Comparison of ENCODE assay signal across 8 mouse cellular contexts in the genomic region with DNA sequence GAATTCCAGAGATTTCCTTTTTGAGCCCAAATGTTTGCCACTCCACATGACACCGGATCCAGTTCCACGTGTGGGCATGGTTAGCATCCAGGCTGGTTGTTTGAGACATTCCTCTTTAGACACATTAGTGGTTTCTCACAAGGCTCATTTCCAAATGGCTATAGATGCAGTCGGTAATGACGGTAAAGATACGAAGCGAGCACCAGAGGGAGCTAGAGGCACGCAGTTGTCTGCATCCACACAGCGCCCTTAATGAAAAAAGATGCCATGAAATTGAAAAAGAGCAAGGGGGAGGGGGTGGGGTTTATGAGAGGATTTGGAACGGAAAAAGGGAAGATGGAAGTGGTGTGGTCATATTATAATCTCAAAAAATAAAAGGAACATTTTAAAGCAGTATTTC. TPM values are rescaled to one million over a fixed set of nuclear protein-coding genes. Genes with fewer than 3 reads are reported as not detected.
DNase-seq lines count a peak whose midpoint lies in the region; ATAC-seq and TF ChIP-seq lines count a peak whose summit lies in the region.

No protein-coding gene starts in this region.

- peak; percentile 41 for DNase-seq in CH12.LX (ENCODE audit: extremely low read depth)
- DNase-seq in adrenal gland, postnatal 10 days, result peak; percentile 74
- DNase-seq in embryonic facial prominence, embryonic 10.5 days (ENCODE audit: low spot score), result peak; percentile 65
- peak; percentile 74 to 78 for DNase-seq in heart, postnatal 10 days
- DNase-seq in kidney, postnatal 14 days, result peak; percentile 82
- peak; percentile 93 for DNase-seq in lung, embryonic 14.5 days
- peak; percentile 39 for DNase-seq in yolk sac, embryonic 10.5 days (ENCODE audit: low spot score)

- no peak for TF ChIP-seq EP300 in CH12.LX (IDR thresholded peaks at IDR 0.05; ENCODE audit: low read length)

- ATAC-seq in lung, embryonic 14.5 days (ENCODE audit: insufficient read depth), result peak; percentile 80; the same call in 1 of the 2 replicates

- H3K27ac ChIP-seq in CH12.LX (ENCODE audit: insufficient read depth, low read depth), result no peak overlapping the region
- no peak overlapping the region for H3K27ac ChIP-seq in embryonic facial prominence, embryonic 10.5 days (replicated peaks)
- H3K27ac ChIP-seq in lung, embryonic 14.5 days (ENCODE audit: low read depth), result no peak overlapping the region
- no peak overlapping the region for H3K27ac ChIP-seq in olfactory bulb, adult 2 months (ENCODE audit: insufficient read depth, low read depth, low read length)

- in situ Hi-C loops in CH12.LX (cut with MboI; ENCODE audit: low pct_ligation_motif_present, low pct_unique_long_range_greater_than_20kb, low sequenced_read_pairs), result no loop called here

- H3K27me3 ChIP-seq in CH12.LX (replicated peaks), result no peaks in the 10 kb centered on the region
- H3K27me3 ChIP-seq in embryonic facial prominence, embryonic 10.5 days (replicated peaks; ENCODE audit: low read depth, poor library complexity, severe bottlenecking), result no peaks in the 10 kb centered on the region
- no peaks in the 10 kb centered on the region for H3K27me3 ChIP-seq in lung, embryonic 14.5 days (ENCODE audit: insufficient read depth, low read length)

- H3K9ac ChIP-seq in CH12.LX (ENCODE audit: insufficient read depth, low read depth), result no peak overlapping the region
- no peak overlapping the region for H3K9ac ChIP-seq in lung, embryonic 14.5 days

- no peaks in the 10 kb centered on the region for H3K36me3 ChIP-seq in CH12.LX (replicated peaks in 1 of 2; ENCODE audit: control insufficient read depth in 1 of 2, insufficient read depth in 1 of 2, low read length in 1 of 2)
- no peaks in the 10 kb centered on the region for H3K36me3 ChIP-seq in embryonic facial prominence, embryonic 10.5 days (replicated peaks)
- no peaks in the 10 kb centered on the region for H3K36me3 ChIP-seq in lung, embryonic 14.5 days (ENCODE audit: insufficient read depth)

- TF ChIP-seq CTCF in CH12.LX (conservative IDR thresholded peaks at IDR 0.05 in 1 of 2, IDR thresholded peaks at IDR 0.05 in 1 of 2; ENCODE audit: low read depth in 2 of 2, low read length in 2 of 2), result peak in 1 of 2 experiments; percentile 33; a peak in 2 of 4 replicates
- TF ChIP-seq CTCF in lung, embryonic 14.5 days (IDR thresholded peaks at IDR 0.05; ENCODE audit: low read depth), result peak; percentile 77
- TF ChIP-seq CTCF in olfactory bulb, adult 2 months (IDR thresholded peaks at IDR 0.05; ENCODE audit: insufficient read depth, low read depth, low read length), result peak; percentile 35; the same call in 1 of the 2 replicates

- 5% methylated on average over 9 of the region's 9 CpGs for WGBS in embryonic facial prominence, embryonic 10.5 days
- 2% methylated on average over 9 of the region's 9 CpGs for WGBS in lung, embryonic 14.5 days
- WGBS in olfactory bulb, adult 2 months, result under 1% methylated on average over 9 of the region's 9 CpGs

- no peak overlapping the region for H3K4me2 ChIP-seq in CH12.LX (ENCODE audit: insufficient read depth, low read depth, poor library complexity, severe bottlenecking)
- no peak overlapping the region for H3K4me2 ChIP-seq in lung, embryonic 14.5 days

- peak; percentile 36 for TF ChIP-seq RAD21 in CH12.LX (IDR thresholded peaks at IDR 0.05; ENCODE audit: low read depth, low read length)

- no peaks in the 10 kb centered on the region for H3K79me2 ChIP-seq in CH12.LX (replicated peaks; ENCODE audit: control insufficient read depth, extremely low read depth, insufficient read depth, poor library complexity, severe bottlenecking)

- dilution Hi-C loops in CH12.LX (cut with MboI; ENCODE audit: extremely low pct_ligation_motif_present, extremely low pct_unique_long_range_greater_than_20kb, low sequenced_read_pairs), result no loop called here

- no peak overlapping the region for H3K4me3 ChIP-seq in CH12.LX (replicated peaks in 1 of 3; ENCODE audit: low read depth in 2 of 3, low read length in 2 of 3, poor library complexity in 1 of 3)
- H3K4me3 ChIP-seq in embryonic facial prominence, embryonic 10.5 days, result no peak overlapping the region
- no peak overlapping the region for H3K4me3 ChIP-seq in lung, embryonic 14.5 days (ENCODE audit: low read depth, low read length)
- no peak overlapping the region for H3K4me3 ChIP-seq in olfactory bulb, adult 2 months (ENCODE audit: insufficient read depth, low read depth, low read length)

- intact Hi-C loops in heart, postnatal 10 days (cut with DNase I), result loop anchor here (2.0 to 10.0 kb wide), 4 partner anchors 64 to 496 kb away; a partner anchor contains a TSS

- no peaks in the 10 kb centered on the region for H3K4me1 ChIP-seq in CH12.LX (ENCODE audit: control insufficient read depth in 1 of 2, insufficient read depth in 2 of 2)
- 0 out of 2 replicates have a peak, but pooled peaks cover 3% of the 10 kb centered on the region for H3K4me1 ChIP-seq in embryonic facial prominence, embryonic 10.5 days
- no peaks in the 10 kb centered on the region for H3K4me1 ChIP-seq in lung, embryonic 14.5 days (ENCODE audit: insufficient read depth)
- no peaks in the 10 kb centered on the region for H3K4me1 ChIP-seq in olfactory bulb, adult 2 months (ENCODE audit: control insufficient read depth, insufficient read depth, low read length)

- no peak for TF ChIP-seq POLR2A in CH12.LX (IDR thresholded peaks at IDR 0.05; ENCODE audit: low read depth, low read length)
- TF ChIP-seq POLR2A in olfactory bulb, adult 2 months (IDR thresholded peaks at IDR 0.05; ENCODE audit: insufficient read depth, low read depth, low read length), result no peak

- H3K9me3 ChIP-seq in CH12.LX (replicated peaks; ENCODE audit: low read length), result peaks cover 33% of the 10 kb centered on the region
- no peaks in the 10 kb centered on the region for H3K9me3 ChIP-seq in embryonic facial prominence, embryonic 10.5 days
- no peaks in the 10 kb centered on the region for H3K9me3 ChIP-seq in lung, embryonic 14.5 days (ENCODE audit: low read depth, low read length)

TF ChIP-seq in CH12.LX, 34 proteins besides CTCF, POLR2A, EP300 and RAD21:
- TF ChIP-seq JUND (conservative IDR thresholded peaks at IDR 0.05; ENCODE audit: low read depth, low read length) (no peak), SIN3A (IDR thresholded peaks at IDR 0.05; ENCODE audit: low read length) (no peak), BHLHE40 (IDR thresholded peaks at IDR 0.05; ENCODE audit: low read depth, low read length) (no peak), KAT2A (IDR thresholded peaks at IDR 0.05; ENCODE audit: insufficient replicate concordance, low read length) (no peak), PAX5 (IDR thresholded peaks at IDR 0.05; ENCODE audit: low read length) (no peak), USF2 (conservative IDR thresholded peaks at IDR 0.05; ENCODE audit: low read depth, low read length) (no peak)

RNA-seq across cellular contexts. Expression of a gene that starts 50.3 kb away (rescaled TPM):
- total RNA-seq in CH12.LX (2012; rRNA removed), result 0.34 and 0.50 TPM in 2 replicates
- 0.34 and 0.97 TPM in 2 replicates for total RNA-seq in CH12.LX (2014; rRNA removed)
- polyA plus RNA-seq in CH12.LX (2012; ENCODE audit: insufficient read length, low read depth), result 0.78 and 0.80 TPM in 2 replicates
- total RNA-seq in adrenal gland, postnatal 10 days (2021), result 10 to 100 TPM; 36.2 to 46.9 TPM
- 5.6 and 7.4 TPM in 2 replicates for polyA plus RNA-seq in embryonic facial prominence, embryonic 10.5 days (2016; fragmentation: Nextera tagmentation; extraction: Ambion mirVana)
- total RNA-seq in heart, postnatal 10 days (2021), result 100 to 1,000 TPM; 153 to 196 TPM
- polyA plus RNA-seq in lung, embryonic 14.5 days (2014; fragmentation: Nextera tagmentation; extraction: Ambion mirVana), result 5.5 and 5.7 TPM in 2 replicates
- not detected in 2 replicates for polyA plus RNA-seq in olfactory bulb, adult 2 months (2012; ENCODE audit: insufficient read depth, insufficient read length, low replicate concordance, missing spikeins)

Comparison
In these comparisons a context has a peak if more than half of its experiments do, and no peak if none do; other contexts are left out.
1. DNase-seq: peak in every context shown above with its lines; median percentile 93 in lung, embryonic 14.5 days; 82 in kidney, postnatal 14 days; 76 in heart, postnatal 10 days; 74 in adrenal gland, postnatal 10 days; 65 in embryonic facial prominence, embryonic 10.5 days; 41 in CH12.LX; 39 in yolk sac, embryonic 10.5 days.